Mouse (Mus musculus) stomach, postnatal 0 days (tissue): Measurements from ENCODE around the gene Kpnb1. TPM values are rescaled to one million over a fixed set of nuclear protein-coding genes. Genes with fewer than 3 reads are reported as not detected.

Experiments
- ATAC-seq: fragments of 200-750 bp; cut with Nextera tagmentation; 2 replicates; pipeline ENCODE4 v1.8.0; 2017; ENCODE audit not compliant: low FRiP score, low TSS enrichment
- DNase-seq: peaks from one replicate; pipeline ENCODE4 v3.0.0-alpha.2; 2016; ENCODE audit warnings: low spot score
- H3K27ac ChIP-seq: fragments of 300-500 bp; sonication (generic); replicated peaks from 2 replicates; pipeline ENCODE4 v1.5.1; 2014; ENCODE audit warnings: mild to moderate bottlenecking, control low read depth
- H3K27me3 ChIP-seq: fragments of 300-500 bp; sonication (generic); 2 replicates; pipeline ENCODE4 v1.6.1; 2014; ENCODE audit warnings: low read length; ENCODE audit not compliant: control insufficient read depth, insufficient read depth
- H3K36me3 ChIP-seq: fragments of 300-500 bp; sonication (generic); 2 replicates; pipeline ENCODE4 v1.6.1; 2014; ENCODE audit warnings: low read length, mixed read lengths; ENCODE audit not compliant: control insufficient read depth, insufficient read depth
- H3K4me1 ChIP-seq: fragments of 300-500 bp; sonication (generic); replicated peaks from 2 replicates; pipeline ENCODE4 v1.6.1; 2014; ENCODE audit warnings: antibody characterized with exemption; ENCODE audit not compliant: control insufficient read depth, insufficient read depth
- H3K4me2 ChIP-seq: fragments of 300-500 bp; sonication (generic); replicated peaks from 2 replicates; pipeline ENCODE4 v1.6.1; 2014; ENCODE audit warnings: low read depth, mild to moderate bottlenecking, control low read depth, moderate library complexity
- H3K4me3 ChIP-seq: fragments of 300-500 bp; sonication (generic); 2 replicates; pipeline ENCODE4 v1.5.1; 2014; ENCODE audit warnings: low read depth, low read length, control low read depth
- H3K9ac ChIP-seq: fragments of 300-500 bp; sonication (generic); 2 replicates; pipeline ENCODE4 v1.6.1; 2014; ENCODE audit warnings: mild to moderate bottlenecking, low read length, control low read depth, mixed read lengths
- H3K9me3 ChIP-seq: fragments of 300-500 bp; sonication (generic); 2 replicates; pipeline ENCODE4 v1.6.1; 2016; ENCODE audit warnings: low read length; ENCODE audit not compliant: control insufficient read depth
- CTCF ChIP-seq: IDR thresholded peaks from 2 replicates; pipeline ENCODE4 v1.5.1; 2016; ENCODE audit warnings: antibody characterized with exemption, low read depth, mild to moderate bottlenecking, moderate library complexity
- EP300 ChIP-seq: optimal IDR thresholded peaks from 2 replicates; pipeline ENCODE3; 2016; ENCODE audit warnings: antibody characterized with exemption
- WGBS: fragments of 180-500 bp; shearing (Covaris S2); extraction: QIAGEN DNeasy Blood & Tissue Kit; methylation state at CpG from one replicate; pipeline ENCODE4 v1.1.7; 2014; 5-methylcytosine and 5-hydroxymethylcytosine counted together
- polyA plus RNA-seq: library from polyadenylated mRNA; unstranded; fragments of >200 nt; fragmentation: Nextera tagmentation; extraction: Ambion mirVana; gene quantifications from 2 replicates; pipeline ENCODE4 v1.2.1, GENCODE M21; 2015

Gene Kpnb1
- polyA plus RNA-seq, 1 experiment from 2014 or later, result 19.2 TPM

- no peak for DNase-seq
- Histone ChIP-seq H3K4me1 (no peaks in the 10 kb centered on the region), H3K36me3 (peaks cover 19% of the 10 kb centered on the region), H3K9me3 (no peaks in the 10 kb centered on the region), H3K9ac (no peak overlapping the region), H3K4me2 (no peak overlapping the region), H3K4me3 (no peak overlapping the region), H3K27me3 (no peaks in the 10 kb centered on the region), H3K27ac (no peak overlapping the region)
- TF ChIP-seq CTCF (no peak), EP300 (no peak)
- WGBS, result 96% methylated on average over 2 of the region's 2 CpGs
- ATAC-seq, result no peak
Measured at GRCm38 (mm10) chr11:97221611-97222010, 33.9 kb upstream of the Kpnb1 start.

- no peaks in the 10 kb centered on the region for H3K27me3 ChIP-seq
- H3K27ac ChIP-seq, result no peak overlapping the region
- H3K4me1 ChIP-seq, result no peaks in the 10 kb centered on the region
- no peaks in the 10 kb centered on the region for H3K9me3 ChIP-seq
- H3K9ac ChIP-seq, result no peak overlapping the region
- 85% methylated on average over 3 of the region's 3 CpGs for WGBS
- H3K4me3 ChIP-seq, result no peak overlapping the region
- H3K36me3 ChIP-seq, result peaks cover 24% of the 10 kb centered on the region
- TF ChIP-seq CTCF, result no peak
- no peak for TF ChIP-seq EP300
- ATAC-seq (no peak), DNase-seq (no peak)
- no peak overlapping the region for H3K4me2 ChIP-seq
Measured at GRCm38 (mm10) chr11:97220211-97220610, 32.5 kb upstream of the Kpnb1 start.

- H3K4me1 ChIP-seq, result no peaks in the 10 kb centered on the region
- DNase-seq (no peak), ATAC-seq (no peak)
- H3K27ac ChIP-seq, result no peak overlapping the region
- no peak overlapping the region for H3K4me2 ChIP-seq
- H3K27me3 ChIP-seq, result no peaks in the 10 kb centered on the region
- H3K4me3 ChIP-seq, result no peak overlapping the region
- no peaks in the 10 kb centered on the region for H3K9me3 ChIP-seq
- no peak overlapping the region for H3K9ac ChIP-seq
- no peak for TF ChIP-seq CTCF
- no peak for TF ChIP-seq EP300
- peaks cover 42% of the 10 kb centered on the region for H3K36me3 ChIP-seq
- 89% methylated on average over 5 of the region's 5 CpGs for WGBS
Measured at GRCm38 (mm10) chr11:97214411-97214810, 26.7 kb upstream of the Kpnb1 start.

GRCm38 (mm10) chr11:97210728-97211400 is 23.2 kb upstream of the Kpnb1 start:
- Histone ChIP-seq H3K4me1 (no peaks in the 10 kb centered on the region), H3K36me3 (peaks cover 37% of the 10 kb centered on the region), H3K9me3 (no peaks in the 10 kb centered on the region), H3K4me3 (no peak overlapping the region), H3K27me3 (no peaks in the 10 kb centered on the region), H3K27ac (0 out of 2 replicates have a peak overlapping the region, but pooled peaks have one; percentile 61), H3K4me2 (no peak overlapping the region), H3K9ac (no peak overlapping the region)
- ATAC-seq, result no peak
- no peak for DNase-seq
- 59% methylated on average over 9 of the region's 9 CpGs for WGBS
- TF ChIP-seq CTCF, result no peak
- no peak for TF ChIP-seq EP300

- no peaks in the 10 kb centered on the region for H3K4me1 ChIP-seq
- H3K4me2 ChIP-seq, result no peak overlapping the region
- no peak overlapping the region for H3K9ac ChIP-seq
- 0 out of 2 replicates have a peak overlapping the region, but pooled peaks have one; percentile 8 for H3K27ac ChIP-seq
- ATAC-seq, result peak; percentile 64
- TF ChIP-seq EP300 (no peak), CTCF (no peak)
- no peaks in the 10 kb centered on the region for H3K27me3 ChIP-seq
- H3K4me3 ChIP-seq, result no peak overlapping the region
- no peaks in the 10 kb centered on the region for H3K9me3 ChIP-seq
- DNase-seq, result peak; percentile 43
- WGBS, result 56% methylated on average over 8 of the region's 8 CpGs
- H3K36me3 ChIP-seq, result peaks cover 13% of the 10 kb centered on the region
Measured at GRCm38 (mm10) chr11:97207011-97207422, 19.3 kb upstream of the Kpnb1 start.

GRCm38 (mm10) chr11:97199519-97199918 is 11.8 kb upstream of the Kpnb1 start:
- DNase-seq, result no peak
- no peaks in the 10 kb centered on the region for H3K4me1 ChIP-seq
- TF ChIP-seq EP300 (no peak), CTCF (no peak)
- H3K4me3 ChIP-seq, result no peak overlapping the region
- no peaks in the 10 kb centered on the region for H3K9me3 ChIP-seq
- no peak overlapping the region for H3K27ac ChIP-seq
- no peaks in the 10 kb centered on the region for H3K36me3 ChIP-seq
- no peak overlapping the region for H3K4me2 ChIP-seq
- ATAC-seq, result no peak
- WGBS, result 77% methylated on average over 6 of the region's 6 CpGs
- no peak overlapping the region for H3K9ac ChIP-seq
- no peaks in the 10 kb centered on the region for H3K27me3 ChIP-seq
